ENCODE assay signal across 8 mouse cellular contexts in genomic region chr7:65644643-65645351, GRCm38 (mm10). TPM values are rescaled to one million over a fixed set of nuclear protein-coding genes. Genes with fewer than 3 reads are reported as not detected.
DNase-seq lines count a peak whose midpoint lies in the region; ATAC-seq and TF ChIP-seq lines count a peak whose summit lies in the region.

TSS of gene Tarsl2 (plus strand) at chr7:65644898.

- peak; percentile 94 for DNase-seq in G1E (ENCODE audit: low spot score)
- DNase-seq in cerebellum, adult 18-20 months = peak; percentile 98 to 99
- peak; percentile 90 to 91 for DNase-seq in heart, postnatal 36 days
- DNase-seq in layer of hippocampus, adult 2 months (ENCODE audit: low spot score in 2 of 2) = peak; percentile 96
- DNase-seq in lung, embryonic 14.5 days = peak; percentile 92
- peak; percentile 99 for DNase-seq in thymus, adult 2 months

- peak within 1 kb of the TSS; percentile 39 for H3K27ac ChIP-seq in forebrain, embryonic 16.5 days (ENCODE audit: low read length)
- peak within 1 kb of the TSS; percentile 96 for H3K27ac ChIP-seq in layer of hippocampus, adult 2 months
- peak within 1 kb of the TSS; percentile 67 for H3K27ac ChIP-seq in lung, embryonic 14.5 days (ENCODE audit: low read depth)
- no peak within 1 kb of the TSS for H3K27ac ChIP-seq in olfactory bulb, adult 2 months (ENCODE audit: insufficient read depth, low read depth, low read length)
- no peak within 1 kb of the TSS for H3K27ac ChIP-seq in thymus, adult 2 months (ENCODE audit: control insufficient read depth, insufficient read depth, low read length)

- H3K4me2 ChIP-seq in forebrain, embryonic 16.5 days (ENCODE audit: low read length) = peak within 1 kb of the TSS; percentile 66
- peak within 1 kb of the TSS; percentile 87 for H3K4me2 ChIP-seq in lung, embryonic 14.5 days

- H3K27me3 ChIP-seq in G1E (ENCODE audit: insufficient read depth, low read length) = no peaks in the 10 kb centered on the region
- H3K27me3 ChIP-seq in forebrain, embryonic 16.5 days (replicated peaks; ENCODE audit: control insufficient read depth, insufficient read depth, low read length) = no peaks in the 10 kb centered on the region
- H3K27me3 ChIP-seq in lung, embryonic 14.5 days (ENCODE audit: insufficient read depth, low read length) = no peaks in the 10 kb centered on the region
- no peaks in the 10 kb centered on the region for H3K27me3 ChIP-seq in thymus, adult 2 months (ENCODE audit: control insufficient read depth, insufficient read depth, low read length)

- under 1% methylated on average over 64 of the region's 64 CpGs for WGBS in forebrain, embryonic 16.5 days
- 1% methylated on average over 64 of the region's 64 CpGs for WGBS in lung, embryonic 14.5 days
- WGBS in olfactory bulb, adult 2 months = under 1% methylated on average over 64 of the region's 64 CpGs
- WGBS in thymus, adult 2 months = under 1% methylated on average over 64 of the region's 64 CpGs

- intact Hi-C loops in heart, postnatal 36 days (cut with DNase I) = loop anchor here (5.0 kb wide), 1 partner anchor 327 kb away; no protein-coding TSS in a partner anchor

- peak; percentile 52 for TF ChIP-seq POLR2A in olfactory bulb, adult 2 months (IDR thresholded peaks at IDR 0.05; ENCODE audit: insufficient read depth, low read depth, low read length)
- TF ChIP-seq POLR2A in thymus, adult 2 months (IDR thresholded peaks at IDR 0.05; ENCODE audit: control insufficient read depth, extremely low read depth, insufficient read depth, low read length, poor library complexity) = peak; percentile 84

- H3K9ac ChIP-seq in forebrain, embryonic 16.5 days (replicated peaks; ENCODE audit: low read depth, low read length) = peak within 1 kb of the TSS; percentile 65
- peak within 1 kb of the TSS; percentile 60 for H3K9ac ChIP-seq in lung, embryonic 14.5 days

- TF ChIP-seq CTCF in G1E (IDR thresholded peaks at IDR 0.05; ENCODE audit: low read depth, low read length) = no peak
- peak; percentile 66 for TF ChIP-seq CTCF in layer of hippocampus, adult 2 months (conservative IDR thresholded peaks at IDR 0.05)
- no peak for TF ChIP-seq CTCF in lung, embryonic 14.5 days (IDR thresholded peaks at IDR 0.05; ENCODE audit: low read depth)
- TF ChIP-seq CTCF in olfactory bulb, adult 2 months (IDR thresholded peaks at IDR 0.05; ENCODE audit: insufficient read depth, low read depth, low read length) = no peak
- peak; percentile 62; the same call in 1 of the 2 replicates for TF ChIP-seq CTCF in thymus, adult 2 months (IDR thresholded peaks at IDR 0.05; ENCODE audit: borderline replicate concordance, control insufficient read depth, extremely low read depth, insufficient read depth, low read length, poor library complexity)

- peaks cover 54% of the 10 kb centered on the region for H3K4me1 ChIP-seq in G1E (ENCODE audit: insufficient read depth, low read depth, low read length)
- peaks cover 15% of the 10 kb centered on the region; the same call in 1 of the 2 replicates for H3K4me1 ChIP-seq in forebrain, embryonic 16.5 days (replicated peaks; ENCODE audit: control insufficient read depth, insufficient read depth, low read length)
- H3K4me1 ChIP-seq in lung, embryonic 14.5 days (ENCODE audit: insufficient read depth) = no peaks in the 10 kb centered on the region
- peaks cover 5% of the 10 kb centered on the region; the same call in 1 of the 2 replicates for H3K4me1 ChIP-seq in olfactory bulb, adult 2 months (ENCODE audit: control insufficient read depth, insufficient read depth, low read length)
- H3K4me1 ChIP-seq in thymus, adult 2 months (replicated peaks; ENCODE audit: control insufficient read depth, insufficient read depth, low read length) = peaks cover 4% of the 10 kb centered on the region

- H3K9me3 ChIP-seq in G1E (replicated peaks) = no peaks in the 10 kb centered on the region
- no peaks in the 10 kb centered on the region for H3K9me3 ChIP-seq in forebrain, embryonic 16.5 days (ENCODE audit: control insufficient read depth, low read length)
- no peaks in the 10 kb centered on the region for H3K9me3 ChIP-seq in lung, embryonic 14.5 days (ENCODE audit: low read depth, low read length)

- H3K36me3 ChIP-seq in G1E (replicated peaks) = peaks cover 37% of the 10 kb centered on the region
- peaks cover 7% of the 10 kb centered on the region; the same call in 1 of the 2 replicates for H3K36me3 ChIP-seq in forebrain, embryonic 16.5 days (ENCODE audit: control insufficient read depth, insufficient read depth)
- peaks cover 8% of the 10 kb centered on the region; the same call in 1 of the 2 replicates for H3K36me3 ChIP-seq in lung, embryonic 14.5 days (ENCODE audit: insufficient read depth)
- H3K36me3 ChIP-seq in thymus, adult 2 months (ENCODE audit: control insufficient read depth, insufficient read depth, low read length) = no peaks in the 10 kb centered on the region

- peak; percentile 60 for ATAC-seq in G1E (ENCODE audit: extremely low read depth, insufficient number of reproducible peaks, low FRiP score, poor library complexity, severe bottlenecking)
- peak; percentile 95 for ATAC-seq in forebrain, embryonic 16.5 days
- peak; percentile 94 for ATAC-seq in lung, embryonic 14.5 days (ENCODE audit: insufficient read depth)

- H3K4me3 ChIP-seq in G1E (ENCODE audit: low read depth, low read length) = peak within 1 kb of the TSS; percentile 92
- peak within 1 kb of the TSS; percentile 49 for H3K4me3 ChIP-seq in forebrain, embryonic 16.5 days (replicated peaks; ENCODE audit: low read length)
- peak within 1 kb of the TSS; percentile 79 for H3K4me3 ChIP-seq in layer of hippocampus, adult 2 months
- peak within 1 kb of the TSS; percentile 68 for H3K4me3 ChIP-seq in lung, embryonic 14.5 days (ENCODE audit: low read depth, low read length)
- peak within 1 kb of the TSS; percentile 64 for H3K4me3 ChIP-seq in olfactory bulb, adult 2 months (ENCODE audit: insufficient read depth, low read depth, low read length)
- peak within 1 kb of the TSS; percentile 52 for H3K4me3 ChIP-seq in thymus, adult 2 months (ENCODE audit: control insufficient read depth, insufficient read depth, low read length)

RNA-seq across cellular contexts. Expression of gene Tarsl2, which starts in this region (rescaled TPM):
- 35.2 and 42.3 TPM in 2 replicates for total RNA-seq in G1E (2014; fragmentation: Nextera tagmentation)
- total RNA-seq in G1E (2017) = 66.8 and 71.3 TPM in 2 replicates
- 23.7 and 27.6 TPM in 2 replicates for polyA plus RNA-seq in G1E (2012)
- polyA plus RNA-seq in forebrain, embryonic 16.5 days (2015; fragmentation: Nextera tagmentation; extraction: Ambion mirVana) = 14.6 and 16.6 TPM in 2 replicates
- total RNA-seq in heart, postnatal 36 days (2021) = 10 to 100 TPM; 33.8 to 36.7 TPM
- total RNA-seq in layer of hippocampus, adult 2 months (2021) = 10 to 100 TPM; 31.3 to 35.3 TPM
- polyA plus RNA-seq in lung, embryonic 14.5 days (2014; fragmentation: Nextera tagmentation; extraction: Ambion mirVana) = 9.1 and 10.4 TPM in 2 replicates
- not detected in 2 replicates for polyA plus RNA-seq in olfactory bulb, adult 2 months (2012; ENCODE audit: insufficient read depth, insufficient read length, low replicate concordance, missing spikeins)
- polyA plus RNA-seq in thymus, adult 2 months (2012; rRNA removed) = 4.2 and 4.8 TPM in 2 replicates

Comparison
In these comparisons a context has a peak if more than half of its experiments do, and no peak if none do; other contexts are left out.
1. CTCF ChIP-seq: peak in layer of hippocampus, adult 2 months (single experiment) and thymus, adult 2 months (single experiment); none in G1E (single experiment), lung, embryonic 14.5 days (single experiment) and olfactory bulb, adult 2 months (single experiment).
2. H3K27ac ChIP-seq: peak in forebrain, embryonic 16.5 days (single experiment), layer of hippocampus, adult 2 months (single experiment) and lung, embryonic 14.5 days (single experiment); none in olfactory bulb, adult 2 months (single experiment) and thymus, adult 2 months (single experiment).
3. Peak in every context shown above with its lines, with median percentiles within 50 percentile points of each other: ATAC-seq, DNase-seq and H3K4me3 ChIP-seq.